Mouse (Mus musculus): Measurements from ENCODE around the gene Scnm1.

DNA sequence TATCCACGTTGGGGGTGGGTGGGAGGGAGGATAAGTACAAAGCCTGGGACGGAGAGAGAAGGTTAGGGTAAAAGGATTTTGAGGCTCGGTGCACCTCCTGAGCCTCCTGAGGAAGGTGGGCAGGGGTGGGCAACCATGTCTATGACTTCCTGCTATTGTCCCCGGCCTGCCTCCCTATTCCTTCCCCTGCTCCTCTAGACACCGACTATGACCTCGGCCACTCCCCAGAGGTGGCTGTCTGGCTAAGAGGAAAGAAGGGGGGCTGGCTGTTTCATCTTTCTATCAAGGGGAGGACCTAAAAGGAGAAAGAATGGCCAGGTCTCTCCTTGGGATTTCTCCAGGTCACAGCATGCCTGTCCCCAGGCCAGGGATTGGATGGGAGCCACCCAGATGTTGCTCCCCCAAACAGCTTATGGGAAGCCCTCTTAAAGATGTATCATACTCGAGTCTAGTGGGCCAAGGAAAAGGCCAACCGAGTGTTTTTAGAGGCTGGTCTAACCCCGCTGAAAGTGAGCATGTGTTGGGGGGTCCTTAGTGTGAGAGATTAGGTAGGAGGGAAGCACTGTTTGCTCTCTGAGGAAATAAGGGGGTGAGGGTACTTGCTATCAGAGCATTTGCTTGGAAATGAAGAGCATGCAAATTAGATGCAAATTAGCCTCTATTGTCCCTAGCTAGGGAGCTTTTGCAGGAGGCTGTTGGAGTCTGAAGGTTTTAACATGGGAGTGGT lies 28.0 kb upstream of the Scnm1 start:
- TF ChIP-seq CHD2 (IDR thresholded peaks at IDR 0.05; ENCODE audit: low read depth, low read length) (no peak), ZNF384 (IDR thresholded peaks at IDR 0.05; ENCODE audit: low read depth, low read length) (no peak), ZC3H11A (IDR thresholded peaks at IDR 0.05; ENCODE audit: borderline replicate concordance, low read depth, low read length) (no peak), MAFK (IDR thresholded peaks at IDR 0.05; ENCODE audit: insufficient read depth, low read depth, low read length) (no peak)

All from ES-E14 (cell line).